Mouse (Mus musculus): ENCODE measurements around the gene Il13.
A peak's percentile ranks its signal among the peaks of the same experiment; 100 is the strongest.

The Il13 gene

DNA sequence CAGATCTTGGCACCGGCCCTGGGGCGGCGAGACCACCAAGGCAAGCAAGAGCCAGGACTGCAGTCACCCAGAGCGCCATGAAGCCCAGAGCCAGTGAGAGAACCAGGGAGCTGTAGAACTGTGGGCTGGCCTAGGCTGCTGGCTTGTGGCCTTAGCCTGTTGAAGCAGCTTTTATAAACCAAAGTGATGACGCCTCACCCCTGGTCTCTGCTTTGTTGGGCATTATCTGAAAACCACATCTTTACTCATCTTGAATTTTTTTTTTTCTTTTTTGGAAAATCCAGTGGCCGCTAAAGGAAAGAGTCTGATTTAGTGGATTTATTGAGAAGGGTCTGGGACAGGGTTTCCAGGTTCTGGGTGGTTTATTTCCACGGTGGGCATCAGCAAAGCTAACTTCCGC lies at the start of gene Il13:
Gene Il13 (minus strand): TSS at position 147 of the 400 bp plus-strand sequence.
- no peak for DNase-seq

DNA sequence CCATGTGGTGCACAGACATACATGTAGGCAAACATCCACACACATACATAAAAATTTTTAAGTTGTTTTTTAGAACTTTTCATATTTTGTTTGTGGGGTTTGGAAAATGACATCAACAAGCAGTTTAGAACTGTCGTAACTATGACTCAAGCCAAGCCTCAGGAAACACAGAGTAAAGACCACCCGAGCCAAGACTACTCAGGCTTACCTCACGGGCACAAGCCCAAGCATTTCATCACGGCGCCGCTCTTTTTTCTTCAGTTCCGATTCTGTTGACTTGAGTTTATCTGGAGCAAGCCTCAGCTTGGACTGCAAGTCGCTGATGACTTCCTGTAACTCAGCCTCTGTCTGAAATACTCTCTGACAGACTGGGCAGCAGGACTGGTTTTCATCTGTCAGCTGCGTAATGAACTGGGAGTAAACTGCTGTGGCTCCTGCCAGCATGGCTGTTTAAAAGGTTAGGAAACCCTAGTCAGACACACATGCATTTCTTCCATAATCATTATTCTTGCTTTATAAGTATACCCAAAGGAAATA lies 48.6 kb upstream of the Il13 start:
- DNase-seq = peak; percentile 18 to 66

DNA sequence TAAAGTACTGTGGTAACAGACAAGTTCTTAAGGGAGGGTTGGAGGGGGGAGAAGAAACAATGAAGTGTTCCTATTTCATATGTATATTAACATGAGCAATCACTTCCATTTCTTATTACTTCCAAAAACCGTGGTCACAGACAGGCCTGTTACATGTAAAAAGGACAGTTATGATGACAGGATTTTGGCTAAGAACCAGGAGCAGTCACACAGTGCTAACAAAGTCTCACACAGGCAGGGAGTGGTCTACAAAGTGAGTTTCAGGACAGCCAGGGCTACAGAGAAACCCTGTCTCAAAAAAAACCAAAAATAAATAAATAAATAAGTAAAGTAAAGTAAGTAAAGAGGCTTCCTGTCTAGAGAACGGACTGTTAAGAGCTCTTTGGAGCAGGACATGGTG lies 47.7 kb upstream of the Il13 start:
- no peak for DNase-seq

DNA sequence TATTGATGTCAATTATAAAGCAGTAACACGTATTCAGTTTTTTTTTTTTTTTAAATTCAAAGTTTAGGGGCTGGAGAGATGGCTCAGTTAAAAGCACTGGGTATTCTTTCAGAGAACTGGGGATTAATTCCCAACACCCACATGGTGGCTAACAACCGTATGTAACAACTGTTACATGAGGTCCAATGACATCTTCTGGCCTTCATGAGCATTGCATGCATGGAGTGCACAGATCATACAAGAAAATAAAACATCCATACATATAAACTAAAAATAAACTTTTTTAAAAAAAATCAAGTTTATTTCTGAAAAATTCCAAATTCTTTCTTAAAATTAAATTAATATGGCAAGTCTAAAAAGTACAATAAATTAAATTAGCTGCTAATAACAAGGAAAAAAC lies 47.2 kb upstream of the Il13 start:
- DNase-seq = no peak

DNA sequence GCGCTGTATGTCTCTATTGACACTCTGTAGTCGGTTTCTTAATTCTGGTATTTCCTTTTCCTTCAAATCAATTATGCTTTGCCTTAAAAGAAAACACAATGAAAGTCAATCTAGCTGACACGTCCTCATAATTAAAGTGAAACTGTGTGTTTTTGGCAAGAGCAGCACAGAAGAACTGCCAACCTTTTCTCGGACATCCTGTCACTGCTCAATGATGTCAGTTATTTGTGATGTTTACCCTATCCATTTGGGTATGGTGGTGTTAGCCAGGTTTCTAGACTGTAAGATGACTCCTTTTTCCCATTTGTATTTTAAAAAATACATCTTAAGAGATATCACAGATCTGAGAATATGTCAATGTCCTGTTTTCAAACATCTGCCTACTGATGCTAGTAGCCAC lies 45.6 kb upstream of the Il13 start:
- no peak for DNase-seq

DNA sequence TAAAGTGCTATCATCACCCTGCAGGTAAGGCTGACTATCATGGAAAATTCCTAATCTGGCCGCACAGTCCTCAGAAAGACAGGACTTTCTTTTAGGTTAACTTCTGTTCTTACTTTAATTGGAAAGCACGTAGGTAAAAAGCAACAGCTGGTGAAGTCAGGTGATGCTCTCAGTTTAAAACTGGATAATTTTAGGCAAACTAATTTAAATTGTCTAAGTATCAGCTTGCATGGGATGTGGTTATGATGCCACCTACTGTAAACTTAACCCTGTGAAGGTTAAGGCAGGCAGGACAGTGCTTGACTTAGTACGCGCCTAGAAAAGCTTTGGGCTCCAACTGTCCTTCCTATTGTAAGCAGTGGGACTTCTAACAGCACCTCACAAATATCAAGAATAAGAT lies 36.9 kb upstream of the Il13 start:
- no peak for DNase-seq

DNA sequence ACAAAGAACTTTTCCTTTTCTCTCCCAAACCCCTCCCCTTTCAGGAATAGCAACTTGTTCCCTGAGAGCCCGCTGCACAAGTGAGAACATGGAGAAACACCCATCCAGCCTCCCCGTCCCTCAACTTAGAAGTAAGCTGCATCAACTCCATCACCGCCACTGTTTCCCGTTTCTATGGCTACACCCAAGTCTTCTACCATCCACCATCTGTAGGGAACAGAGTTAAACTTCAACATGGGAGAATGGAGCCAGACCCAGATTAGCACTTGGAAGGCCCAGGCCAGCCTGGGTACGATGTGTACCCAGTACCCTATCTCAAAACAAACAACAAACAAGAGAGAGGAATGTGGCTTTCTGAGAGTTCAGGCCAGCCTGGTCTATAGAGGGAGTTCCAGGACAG lies 29.6 kb upstream of the Il13 start:
- DNase-seq = no peak

DNA sequence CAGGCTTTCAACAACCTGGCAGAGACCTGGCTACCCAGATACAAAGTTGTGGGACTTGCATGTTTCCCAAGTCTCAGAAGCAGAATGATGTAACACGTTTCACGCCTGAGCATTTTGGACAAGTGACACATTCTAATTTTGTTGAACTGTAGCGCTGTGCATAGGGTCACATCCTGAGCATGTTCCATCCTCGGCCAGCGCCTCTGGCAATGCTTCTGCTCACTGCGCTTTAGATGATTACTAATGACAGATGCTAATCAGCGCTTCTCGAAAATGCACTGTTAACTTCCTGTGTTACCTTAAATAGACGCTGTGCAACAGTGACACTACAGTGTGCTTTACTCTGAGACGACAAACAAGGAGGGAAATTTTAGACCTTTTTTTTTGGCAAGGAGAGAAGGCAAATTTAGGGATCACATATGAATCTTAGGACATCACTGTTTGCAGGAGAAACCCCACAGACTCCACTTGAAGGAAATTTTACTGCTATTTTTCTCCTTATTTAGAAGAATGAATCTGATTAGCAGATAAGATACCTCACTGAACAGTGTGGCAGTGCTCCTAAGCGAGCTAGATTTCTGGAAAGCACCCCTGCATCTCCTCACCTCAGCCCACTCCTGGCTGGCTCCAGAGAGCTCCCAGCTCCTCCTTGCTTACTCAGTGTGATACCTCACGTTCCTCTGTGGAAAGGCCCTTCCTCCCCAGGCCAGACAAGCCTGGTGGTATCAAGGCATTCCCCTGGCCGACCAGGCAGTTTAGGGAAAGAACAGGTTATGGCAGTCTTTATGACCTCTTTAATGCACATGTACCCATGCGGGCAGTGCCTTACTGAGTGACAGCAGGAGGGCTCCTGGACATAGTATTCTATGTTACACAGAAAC lies 28.5 kb upstream of the Il13 start:
- DNase-seq = no peak

DNA sequence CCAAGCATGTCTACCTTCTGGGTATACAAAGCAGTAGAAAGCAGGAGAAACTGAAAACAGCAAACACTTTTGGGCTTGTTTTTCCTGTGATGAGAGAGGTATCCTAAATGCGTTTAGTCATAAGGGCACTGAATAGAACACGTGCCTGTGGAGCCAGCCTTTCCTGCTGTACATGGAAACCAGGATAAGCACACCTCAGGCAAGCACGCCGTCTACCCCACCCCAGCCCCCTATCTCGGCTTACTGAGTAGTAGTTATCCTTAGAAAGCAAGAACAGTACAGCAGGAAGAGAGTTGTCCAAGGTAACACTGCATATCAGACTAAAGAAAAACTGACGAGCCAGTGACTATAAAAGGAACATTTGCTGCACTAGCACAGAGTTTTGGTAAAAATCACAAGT lies 23.3 kb upstream of the Il13 start:
- DNase-seq = no peak

DNA sequence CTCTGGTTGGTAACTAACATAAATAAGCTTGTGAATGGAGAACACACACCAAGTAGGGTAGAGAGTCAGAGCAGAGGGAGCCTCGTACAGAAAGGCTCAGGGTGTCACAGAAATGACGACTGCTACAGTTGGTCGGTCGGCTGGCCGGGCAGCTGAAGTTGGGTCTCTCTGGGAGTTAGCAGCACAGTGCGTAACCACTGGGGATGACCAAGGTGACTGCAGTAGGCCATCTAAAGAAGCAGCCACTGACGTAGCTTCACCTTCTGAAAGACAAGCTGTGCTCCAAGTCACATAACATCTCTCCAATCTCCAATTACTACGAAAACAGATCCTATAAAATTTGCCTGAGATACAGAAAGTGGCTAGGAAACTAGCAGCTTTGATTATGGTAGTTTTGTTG lies 22.9 kb upstream of the Il13 start:
- no peak for DNase-seq

DNA sequence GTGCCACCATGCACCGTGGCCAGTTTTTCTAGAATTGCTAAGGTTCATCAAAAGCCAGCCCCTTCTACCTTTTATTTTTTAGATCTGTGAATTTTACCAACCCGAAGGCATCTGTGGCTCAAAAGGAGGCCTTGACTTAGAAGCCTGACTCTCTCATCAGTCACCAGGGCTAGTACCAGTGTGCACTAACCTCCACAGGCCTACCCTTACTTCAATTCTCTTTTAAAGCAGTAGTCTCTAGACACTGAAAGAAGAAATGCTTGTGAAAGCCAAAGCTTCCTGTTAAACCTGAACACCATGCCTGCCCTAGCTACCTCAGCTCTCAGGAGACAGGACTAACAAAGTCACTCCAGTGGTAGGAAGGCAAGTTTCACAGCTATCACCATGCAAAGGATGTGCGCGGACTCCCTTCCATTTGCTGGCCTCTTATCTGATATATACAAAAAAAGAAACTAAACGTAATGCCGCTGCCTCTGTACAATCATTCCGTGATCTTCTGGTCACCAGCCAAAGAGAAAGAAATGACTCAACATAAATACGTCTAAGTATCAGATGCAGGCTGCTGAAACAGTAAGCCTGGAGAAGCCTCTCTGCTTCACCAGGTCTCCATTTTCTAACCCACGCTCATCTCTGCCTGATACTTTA lies 22.2 kb upstream of the Il13 start:
- no peak for DNase-seq

DNA sequence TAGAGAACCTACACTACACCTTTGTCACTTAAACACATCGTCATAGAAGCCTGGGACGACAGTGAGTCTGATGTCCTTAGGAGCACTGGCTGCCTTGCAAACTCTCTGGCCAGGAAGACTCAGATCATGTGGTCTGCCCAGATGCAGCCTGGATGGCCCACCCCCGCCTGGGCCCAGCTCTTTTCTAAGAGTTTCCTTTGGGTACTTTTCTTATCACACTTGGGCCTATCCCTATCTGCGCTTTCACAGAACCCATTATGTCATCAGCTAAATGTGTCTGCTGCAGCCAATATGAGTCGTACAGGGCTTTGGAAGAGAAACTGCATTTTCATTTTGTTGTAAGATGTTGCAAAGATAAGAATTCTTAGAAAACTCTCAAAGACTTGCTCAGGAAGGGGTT lies 20.5 kb upstream of the Il13 start:
- DNase-seq = no peak

DNA sequence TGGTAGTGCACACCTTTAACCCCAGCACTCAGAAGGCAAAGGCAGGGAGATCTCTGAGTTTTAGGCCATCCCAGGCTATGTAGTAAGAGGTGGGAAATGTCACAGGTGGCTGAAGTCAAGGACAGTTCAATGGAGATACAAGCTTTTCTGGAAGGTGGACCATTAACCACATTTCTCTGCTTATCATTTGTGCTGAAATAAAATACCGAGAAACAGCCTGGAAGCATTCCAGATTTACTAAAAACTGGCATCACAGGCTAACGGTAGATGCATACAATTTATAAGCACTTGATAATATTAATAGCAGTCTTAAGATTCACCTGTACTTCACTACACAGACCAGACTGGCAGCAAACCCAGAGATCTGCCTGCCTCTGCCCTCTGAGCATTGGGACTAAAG lies 17.9 kb upstream of the Il13 start:
- no peak for DNase-seq

DNA sequence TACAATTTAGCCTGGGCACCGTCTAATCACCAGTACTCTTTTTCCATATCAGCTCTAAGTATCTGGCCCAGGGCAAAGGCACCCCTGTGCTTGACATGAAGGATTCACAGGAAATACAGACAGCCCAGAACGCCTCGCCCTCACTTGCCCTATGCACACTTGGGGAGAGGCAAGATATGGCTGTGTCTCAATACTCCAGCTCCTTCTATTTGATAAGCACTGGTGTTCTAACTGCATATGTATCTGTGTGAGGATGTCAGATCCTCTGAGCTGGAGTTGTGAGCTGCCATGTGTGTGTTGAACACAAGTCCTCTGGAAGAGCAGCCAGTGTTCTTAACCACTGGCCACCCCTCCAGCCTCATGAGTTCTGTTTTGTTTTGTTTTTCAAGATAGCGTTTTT lies 16.9 kb upstream of the Il13 start:
- DNase-seq = no peak

DNA sequence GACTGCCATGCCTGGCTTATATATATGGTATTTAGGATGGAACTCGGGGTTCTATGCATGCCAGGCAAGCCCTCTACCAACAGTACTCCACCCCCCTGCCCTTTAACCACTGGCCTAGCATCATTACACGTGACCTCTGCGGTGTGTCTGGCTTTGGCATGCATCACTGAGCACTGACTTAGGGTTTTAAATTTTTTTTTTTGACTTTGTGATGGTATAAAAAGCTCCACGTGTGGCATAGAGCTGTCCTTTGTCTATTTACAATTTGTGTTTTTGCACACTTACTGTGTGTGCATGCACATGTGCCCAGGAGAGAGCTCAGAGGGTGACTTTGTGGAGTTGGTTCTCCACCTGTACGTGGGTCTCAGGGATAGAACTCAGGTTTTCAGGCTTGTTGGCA lies 9.5 kb upstream of the Il13 start:
- DNase-seq = no peak

DNA sequence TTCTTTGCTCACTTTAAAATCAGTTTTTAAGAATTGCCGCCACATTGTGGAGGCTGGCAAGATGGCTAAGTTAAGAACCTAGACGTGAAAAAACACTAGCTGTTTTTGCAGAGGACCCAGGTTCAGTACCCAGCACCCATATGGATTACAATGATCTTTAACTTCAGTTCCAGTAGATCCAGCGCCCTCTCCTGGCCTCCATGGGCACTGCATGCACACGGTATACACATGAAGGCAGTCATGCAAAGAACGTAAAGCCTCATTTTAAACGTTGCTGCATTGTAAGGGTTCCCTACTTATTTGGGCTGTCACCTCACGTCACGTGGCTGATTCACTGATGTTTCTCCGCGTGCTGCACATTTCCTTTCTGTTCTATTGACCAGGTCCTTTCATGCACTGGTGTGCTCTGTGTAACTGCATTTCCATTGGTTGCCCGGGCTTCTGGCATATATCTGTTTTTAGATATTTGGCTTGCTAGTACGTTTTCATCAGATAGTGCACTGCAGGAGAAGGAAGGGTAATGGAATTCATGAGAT lies 8.3 kb upstream of the Il13 start:
- DNase-seq = no peak

DNA sequence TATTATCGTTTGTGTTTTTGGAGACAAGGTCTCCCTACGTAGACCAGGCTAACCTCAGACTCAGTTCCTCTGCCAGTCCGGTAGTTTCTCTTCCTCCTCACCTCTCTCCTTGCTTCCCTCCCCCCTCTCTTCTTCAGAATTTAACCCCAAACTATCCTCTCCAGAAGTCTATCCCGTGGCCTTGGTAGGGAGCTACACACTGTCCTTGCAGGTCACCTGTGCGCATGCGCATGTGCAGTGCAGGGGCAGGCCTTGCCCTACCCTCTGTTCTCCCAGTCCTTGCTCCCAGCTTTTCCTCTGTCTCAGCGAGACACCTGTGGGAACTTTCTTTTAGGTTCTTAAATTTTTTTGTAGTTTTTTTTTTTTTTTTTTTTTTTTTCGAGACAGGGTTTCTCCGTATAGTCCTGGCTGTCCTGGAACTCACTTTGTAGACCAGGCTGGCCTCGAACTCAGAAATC lies 3.3 kb upstream of the Il13 start:
- no peak for DNase-seq

DNA sequence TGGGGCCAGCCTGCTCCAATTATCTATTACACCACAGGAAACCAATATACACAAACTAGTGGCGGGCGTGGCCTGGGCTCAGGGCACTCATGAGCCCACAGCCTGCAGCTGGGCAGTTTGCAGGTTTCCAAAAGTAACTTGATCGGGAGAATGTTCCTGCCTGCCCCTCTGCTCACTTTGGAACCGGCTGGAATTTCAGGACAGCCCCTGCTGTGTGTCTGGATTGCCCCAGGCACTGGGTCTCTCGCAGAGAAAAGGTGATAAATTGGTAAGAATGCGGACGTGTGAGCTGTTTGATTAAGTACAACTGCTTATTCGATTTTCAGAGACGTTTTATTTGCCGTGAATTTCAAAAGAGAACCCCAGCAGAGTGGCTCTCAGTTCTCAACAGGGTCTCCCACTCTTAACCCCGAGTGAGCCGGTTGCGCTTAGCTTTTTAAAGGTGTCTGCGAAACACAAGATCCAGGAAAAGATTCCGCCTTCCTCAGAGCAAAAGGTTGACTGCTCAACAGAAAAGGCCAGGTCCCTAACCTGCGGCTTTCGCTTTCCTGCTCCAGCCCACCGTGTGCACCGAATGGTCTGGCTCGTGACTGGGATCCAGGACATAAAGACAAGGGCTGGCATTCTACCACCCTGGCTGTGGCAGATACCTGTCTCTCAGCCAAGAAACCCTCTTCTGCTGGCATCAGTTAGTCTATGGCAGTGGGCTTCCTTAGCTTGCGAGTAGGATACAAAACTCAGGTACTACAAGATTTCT lies 2.7 kb upstream of the Il13 start:
- DNase-seq = no peak

DNA sequence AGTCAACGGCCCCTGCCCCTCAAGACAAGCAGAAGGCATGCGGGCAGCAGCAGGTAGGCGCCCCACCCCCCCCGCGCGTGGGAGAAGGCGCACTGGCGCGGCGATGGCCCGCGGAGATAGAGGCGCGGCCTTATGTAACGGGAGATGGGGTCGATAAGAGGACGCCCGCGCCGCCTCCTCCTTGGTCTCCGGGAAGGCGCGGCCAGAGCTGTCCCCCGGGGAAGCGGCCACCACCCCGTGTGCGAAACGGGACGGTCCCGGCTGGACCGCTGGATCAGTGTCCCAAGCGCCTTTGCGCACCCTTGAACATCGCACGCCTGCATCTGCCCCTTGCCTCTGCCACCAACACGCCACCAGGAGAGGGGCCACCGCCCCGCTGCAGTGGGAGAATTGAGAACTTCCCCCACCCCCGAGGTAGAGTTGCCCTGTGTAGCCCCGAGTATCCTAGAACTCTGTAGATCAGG lies 1.7 kb upstream of the Il13 start:
- peak in 1 of 2 experiments; percentile 32 for DNase-seq

DNA sequence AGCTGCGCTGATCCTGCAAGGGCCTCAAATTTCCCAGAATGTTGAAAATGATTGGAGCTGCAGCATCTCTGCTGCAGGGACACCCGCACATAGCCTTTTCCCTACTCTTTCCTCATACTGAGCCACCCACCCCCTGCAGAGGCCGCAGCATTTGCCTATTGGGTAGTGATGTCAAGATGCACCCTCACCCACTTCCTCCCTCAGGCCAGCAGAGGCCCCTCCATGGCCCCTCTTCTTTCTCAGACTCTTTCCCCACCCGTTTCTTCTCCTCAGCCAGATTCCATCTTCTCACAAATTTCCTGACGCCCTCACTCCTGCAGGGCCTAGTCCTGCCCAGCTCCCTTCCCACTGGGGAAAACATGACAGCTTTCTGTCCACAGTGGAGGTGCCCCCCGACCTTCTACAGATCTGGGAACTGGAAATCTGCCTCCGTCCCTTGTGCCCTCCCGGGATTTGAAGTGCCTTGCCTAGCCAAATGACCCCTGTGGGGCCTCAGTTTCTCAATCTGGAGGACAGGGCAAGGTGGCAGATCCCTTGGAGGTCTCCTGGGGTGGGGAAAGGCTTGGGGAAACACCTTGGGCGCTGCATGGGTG lies 1.2 kb upstream of the Il13 start:
- DNase-seq = no peak

DNA sequence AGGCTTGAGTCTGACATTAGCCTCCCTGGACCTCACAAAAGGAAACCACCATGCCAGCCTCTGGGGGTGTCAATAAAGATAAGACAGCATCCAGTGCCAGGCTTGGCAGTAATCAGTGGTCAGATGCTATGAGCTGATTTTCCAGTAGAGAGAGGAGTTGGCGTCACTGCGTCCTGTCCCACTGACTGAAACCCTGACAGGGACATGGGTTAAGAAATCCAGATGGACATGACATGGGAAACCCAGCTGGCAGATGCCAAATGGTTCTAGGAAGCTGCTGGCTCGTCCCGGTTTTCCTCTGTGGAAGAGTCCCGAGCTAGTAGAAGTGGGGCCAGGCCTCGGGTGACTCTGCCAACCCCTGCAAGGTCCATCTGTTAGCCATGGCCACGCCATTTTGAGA lies 858 bp downstream of the Il13 start:
- DNase-seq = no peak

DNA sequence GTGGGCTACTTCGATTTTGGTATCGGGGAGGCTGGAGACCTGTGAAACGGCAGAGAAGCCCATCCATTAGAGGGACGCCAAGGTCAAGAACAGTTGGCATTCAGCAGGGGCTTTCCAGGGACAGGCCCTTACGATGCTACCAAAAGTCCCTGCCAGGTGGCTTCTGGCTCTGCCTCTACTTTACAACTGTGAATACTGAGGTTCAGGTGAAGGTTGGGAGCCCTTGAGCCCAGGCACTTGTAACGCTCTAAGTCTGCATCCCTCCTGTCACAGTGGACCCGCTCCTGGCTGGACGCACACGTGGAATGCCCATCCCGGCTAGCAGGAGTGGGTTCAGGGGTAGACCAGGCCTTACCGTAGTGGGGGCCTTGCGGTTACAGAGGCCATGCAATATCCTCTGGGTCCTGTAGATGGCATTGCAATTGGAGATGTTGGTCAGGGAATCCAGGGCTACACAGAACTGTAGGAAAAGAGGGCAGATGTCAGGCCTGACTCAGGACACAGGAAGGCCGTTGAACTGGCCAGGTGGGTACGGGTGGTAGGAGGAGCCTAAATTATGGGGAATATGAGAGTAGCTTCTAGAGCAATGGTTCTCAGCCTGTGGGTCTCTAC lies 2.3 kb downstream of the Il13 start:
- DNase-seq = peak in 1 of 2 experiments; percentile 16
